Mouse (Mus musculus): ENCODE data around the gene C2cd4a.

GRCm38 (mm10) chr9:67831359-67832045 is 628 bp downstream of the C2cd4a start:
- TF ChIP-seq CTCF (IDR thresholded peaks at IDR 0.05; ENCODE audit: low read depth) (no peak), EP300 (IDR thresholded peaks at IDR 0.05; ENCODE audit: low read depth) (no peak)

All from heart, postnatal 0 days (tissue).